Mouse (Mus musculus) liver, embryonic 14.5 days (tissue): ENCODE data around the gene Elovl6. TPM values are rescaled to one million over a fixed set of nuclear protein-coding genes. Genes with fewer than 3 reads are reported as not detected.

ENCODE experiments used
- ATAC-seq: fragments of 200-750 bp; cut with Nextera tagmentation; 2 replicates; pipeline ENCODE4 v1.8.0; 2017; ENCODE audit warnings: moderate number of reproducible peaks, mild to moderate bottlenecking, moderate library complexity; ENCODE audit not compliant: insufficient read depth
- DNase-seq, 3 experiments: peaks; one replicate each; pipeline ENCODE4 v3.0.0-alpha.2; 2012 to 2013; ENCODE audit warnings: low read depth in 3 of 3, low spot score in 3 of 3
- H3K27ac ChIP-seq: fragments of 300-500 bp; sonication (generic); 2 replicates; pipeline ENCODE4 v1.5.1; 2014; ENCODE audit warnings: moderate library complexity, mild to moderate bottlenecking, control low read depth, inconsistent platforms
- H3K27me3 ChIP-seq: fragments of 300-500 bp; sonication (generic); 2 replicates; pipeline ENCODE4 v1.6.1; 2014; ENCODE audit warnings: mild to moderate bottlenecking, low read length, moderate library complexity; ENCODE audit not compliant: control insufficient read depth, insufficient read depth
- H3K36me3 ChIP-seq: fragments of 300-500 bp; sonication (generic); replicated peaks from 2 replicates; pipeline ENCODE4 v1.6.1; 2014; ENCODE audit warnings: low read depth; ENCODE audit not compliant: control insufficient read depth, insufficient read depth
- H3K4me1 ChIP-seq, 2 experiments: fragments of 200-500 bp in 1 of 2; fragments of 300-500 bp in 1 of 2; sonication (generic) in 1 of 2; replicated peaks; 2 replicates each; pipeline ENCODE4 v1.6.1; 2012 to 2014; ENCODE audit warnings: antibody characterized with exemption in 1 of 2, inconsistent platforms in 1 of 2, low read length in 1 of 2; ENCODE audit not compliant: control insufficient read depth in 2 of 2, insufficient read depth in 2 of 2
- H3K4me2 ChIP-seq: fragments of 300-500 bp; sonication (generic); 2 replicates; pipeline ENCODE4 v1.6.1; 2014; ENCODE audit warnings: low read depth, mild to moderate bottlenecking, control low read depth, moderate library complexity
- H3K4me3 ChIP-seq, 2 experiments: fragments of 200-500 bp in 1 of 2; fragments of 300-500 bp in 1 of 2; sonication (generic) in 1 of 2; 2 replicates each; pipeline ENCODE4 v1.5.1; 2012 to 2014; ENCODE audit warnings: low read depth in 2 of 2, low read length in 2 of 2, mild to moderate bottlenecking in 2 of 2, control low read depth in 1 of 2, inconsistent platforms in 1 of 2, moderate library complexity in 1 of 2; ENCODE audit not compliant: insufficient read depth in 1 of 2
- H3K9ac ChIP-seq: fragments of 300-500 bp; sonication (generic); replicated peaks from 2 replicates; pipeline ENCODE4 v1.6.1; 2014; ENCODE audit warnings: mild to moderate bottlenecking, control low read depth, moderate library complexity
- H3K9me3 ChIP-seq: fragments of 300-500 bp; sonication (generic); 2 replicates; pipeline ENCODE4 v1.6.1; 2016; ENCODE audit warnings: low read length, mixed read lengths; ENCODE audit not compliant: control insufficient read depth
- CTCF ChIP-seq: IDR thresholded peaks from 2 replicates; pipeline ENCODE4 v1.5.1; 2016; ENCODE audit warnings: antibody characterized with exemption, low read depth, control low read depth
- EP300 ChIP-seq: IDR thresholded peaks from 2 replicates; pipeline ENCODE4 v1.6.1; 2016; ENCODE audit warnings: antibody characterized with exemption, low read depth
- WGBS: fragments of 180-500 bp; shearing (Covaris S2); extraction: QIAGEN DNeasy Blood & Tissue Kit; methylation state at CpG from one replicate; pipeline ENCODE4 v1.1.7; 2014; ENCODE audit not compliant: insufficient replicate concordance; 5-methylcytosine and 5-hydroxymethylcytosine counted together
- polyA plus RNA-seq, 2 experiments: library from polyadenylated mRNA; depleted of rRNA in 1 of 2; stranded (reverse) in 1 of 2; unstranded in 1 of 2; fragments of >200 nt; fragmentation: Nextera tagmentation in 1 of 2; extraction: Ambion mirVana in 1 of 2; gene quantifications; 2 replicates each; pipeline versions ENCODE4 v1.2.1 to v1.2.3; 2012 to 2014

The Elovl6 gene
- polyA plus RNA-seq, 2 experiments = 7.2 TPM

DNA sequence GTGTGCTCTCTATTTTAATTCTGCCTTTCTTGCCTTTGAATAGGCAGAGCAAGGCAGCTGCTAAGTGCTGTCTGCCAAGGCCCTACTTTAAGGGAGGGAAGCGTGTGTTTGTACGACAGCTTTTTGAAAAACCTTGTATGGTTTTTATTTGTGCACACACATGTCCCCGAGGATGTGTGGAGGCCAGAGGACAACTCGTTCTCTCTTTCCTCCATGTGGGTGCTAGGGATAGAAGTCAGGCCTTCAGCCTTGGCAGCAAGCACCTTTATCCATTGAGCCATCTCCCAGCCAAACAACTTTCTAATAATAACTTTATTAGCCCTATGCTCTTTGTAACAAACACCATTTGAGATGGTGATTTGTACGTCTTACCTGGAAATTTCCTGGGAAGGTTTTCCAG lies 34.7 kb downstream of the Elovl6 start:
- ATAC-seq (no peak), DNase-seq (no peak)
- WGBS = 74% methylated on average over 5 of the region's 5 CpGs

DNA sequence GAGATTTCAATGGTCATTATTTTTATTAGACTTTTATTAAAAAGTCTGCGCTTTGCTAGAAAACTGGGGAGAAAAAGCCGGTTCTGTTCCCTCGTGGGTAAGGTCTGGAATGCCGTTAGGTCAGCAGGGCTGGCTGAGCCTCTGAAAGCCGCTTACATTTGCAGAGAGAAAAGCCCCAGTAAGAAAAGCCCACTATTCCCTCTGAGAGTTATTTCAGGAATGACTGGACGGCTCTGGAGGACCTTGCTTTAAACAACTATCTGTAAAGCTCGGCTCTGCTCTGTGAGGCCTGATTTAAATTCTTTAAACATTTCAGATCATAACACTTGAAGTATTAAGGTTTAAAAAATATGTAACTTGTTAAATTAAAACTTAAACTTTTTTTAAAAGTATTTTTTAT lies 36.4 kb downstream of the Elovl6 start:
- 71% methylated on average over 7 of the region's 7 CpGs for WGBS
- Histone ChIP-seq H3K4me2 (no peak overlapping the region), H3K27ac (no peak overlapping the region), H3K4me3 (no peak overlapping the region), H3K27me3 (no peaks in the 10 kb centered on the region), H3K9me3 (no peaks in the 10 kb centered on the region), H3K36me3 (no peaks in the 10 kb centered on the region), H3K4me1 (peaks cover 7 to 16% of the 10 kb centered on the region in 2 experiments), H3K9ac (no peak overlapping the region)
- TF ChIP-seq EP300 (no peak), CTCF (no peak)
- ATAC-seq (no peak), DNase-seq (no peak)

More for the DNA sequence above, 34.7 kb downstream of the Elovl6 start:
- Histone ChIP-seq H3K9me3 (no peaks in the 10 kb centered on the region), H3K9ac (no peak overlapping the region), H3K4me3 (no peak overlapping the region), H3K4me1 (peaks cover 7 to 13% of the 10 kb centered on the region in 2 experiments), H3K27me3 (no peaks in the 10 kb centered on the region), H3K27ac (no peak overlapping the region), H3K36me3 (no peaks in the 10 kb centered on the region), H3K4me2 (no peak overlapping the region)
- no peak for TF ChIP-seq EP300
- no peak for TF ChIP-seq CTCF

DNA sequence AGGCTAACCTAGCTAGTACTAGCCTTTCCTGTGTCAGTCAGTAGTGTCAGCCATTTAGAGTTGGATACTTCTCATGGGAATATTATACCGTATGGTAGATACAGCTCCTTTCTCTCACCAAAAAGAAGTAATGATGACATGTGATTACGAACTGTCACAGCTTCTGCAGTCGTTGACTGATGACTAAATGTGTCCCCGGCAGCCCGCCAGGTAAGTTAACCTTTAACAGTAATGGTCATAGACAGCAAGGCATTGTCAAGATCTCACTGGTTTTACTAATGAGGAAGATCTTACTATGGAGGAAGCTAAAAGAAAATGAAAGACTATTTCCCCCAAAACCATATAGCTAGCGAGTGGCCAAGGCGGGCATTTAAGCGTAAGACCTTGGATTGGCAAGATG lies 38.8 kb downstream of the Elovl6 start:
- no peak overlapping the region for H3K27ac ChIP-seq
- ATAC-seq (no peak), DNase-seq (no peak)
- no peaks in the 10 kb centered on the region for H3K9me3 ChIP-seq
- TF ChIP-seq CTCF = no peak
- no peak for TF ChIP-seq EP300
- H3K4me2 ChIP-seq = no peak overlapping the region
- H3K4me3 ChIP-seq = no peak overlapping the region
- H3K9ac ChIP-seq = no peak overlapping the region
- no peaks in the 10 kb centered on the region for H3K27me3 ChIP-seq
- no peaks in the 10 kb centered on the region for H3K36me3 ChIP-seq
- peaks cover under 1 to 6% of the 10 kb centered on the region in 2 experiments; a peak in 3 of 4 replicates for H3K4me1 ChIP-seq
- 80% methylated on average over 8 of the region's 8 CpGs for WGBS

DNA sequence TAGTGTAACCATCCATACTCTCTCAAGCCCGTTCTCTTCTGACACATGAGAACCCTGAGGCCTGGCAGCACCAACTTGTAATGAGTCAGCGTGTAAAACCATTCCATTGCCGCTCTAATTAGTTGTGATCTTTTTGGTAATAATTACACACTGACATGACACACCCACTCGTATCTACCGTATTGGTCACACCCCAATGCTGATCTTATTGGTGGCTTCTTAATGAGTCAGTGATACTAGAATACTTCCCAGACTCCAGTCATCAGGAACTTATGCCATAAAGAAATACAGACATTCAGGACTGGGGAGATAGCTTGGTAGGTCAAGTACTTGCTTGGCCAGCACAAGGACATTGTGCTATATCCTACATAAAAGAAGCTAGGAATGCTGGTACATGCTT lies 39.5 kb downstream of the Elovl6 start:
- 73% methylated on average over 5 of the region's 5 CpGs for WGBS
- no peak for ATAC-seq

DNA sequence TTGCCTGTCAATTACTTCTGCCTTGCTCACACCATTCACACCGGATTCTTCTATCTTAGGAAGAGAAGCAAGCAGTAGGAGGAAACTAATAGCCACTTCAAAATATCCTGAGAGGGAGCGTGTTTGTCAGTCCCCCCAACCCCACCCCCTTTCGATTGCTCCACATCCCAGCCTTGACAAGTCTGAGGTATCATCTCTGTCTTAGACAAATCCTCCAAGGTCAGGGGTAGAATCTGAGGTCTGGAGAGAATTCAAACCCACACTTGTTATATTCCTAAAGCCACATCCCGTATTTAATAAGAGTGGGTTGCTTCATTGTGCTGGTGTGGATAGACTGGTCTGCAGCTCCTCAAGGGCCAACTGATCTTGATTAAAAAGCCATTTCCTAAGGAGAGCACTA lies 40.8 kb downstream of the Elovl6 start:
- H3K36me3 ChIP-seq = no peaks in the 10 kb centered on the region
- WGBS = 59% methylated on average over 4 of the region's 4 CpGs
- TF ChIP-seq EP300 = no peak

More for the DNA sequence above, 39.5 kb downstream of the Elovl6 start:
- no peaks in the 10 kb centered on the region for H3K27me3 ChIP-seq
- no peak overlapping the region for H3K27ac ChIP-seq
- H3K4me3 ChIP-seq = no peak overlapping the region
- H3K9me3 ChIP-seq = no peaks in the 10 kb centered on the region
- no peaks in the 10 kb centered on the region for H3K36me3 ChIP-seq
- no peak for TF ChIP-seq CTCF
- TF ChIP-seq EP300 = no peak
- H3K4me2 ChIP-seq = no peak overlapping the region
- DNase-seq = no peak
- no peak overlapping the region for H3K9ac ChIP-seq
- H3K4me1 ChIP-seq = peaks cover 0 to 4% of the 10 kb centered on the region in 2 experiments; a peak in 1 of 4 replicates

More for the DNA sequence above, 40.8 kb downstream of the Elovl6 start:
- Histone ChIP-seq H3K9me3 (no peaks in the 10 kb centered on the region), H3K9ac (no peak overlapping the region), H3K27ac (no peak overlapping the region), H3K4me1 (peaks cover 0 to 4% of the 10 kb centered on the region in 2 experiments; a peak in 1 of 4 replicates), H3K4me2 (no peak overlapping the region), H3K27me3 (no peaks in the 10 kb centered on the region), H3K4me3 (no peak overlapping the region)
- no peak for ATAC-seq
- no peak for DNase-seq
